Mouse (Mus musculus): ENCODE measurements around the gene Wdr19. TPM values are rescaled to one million over a fixed set of nuclear protein-coding genes. Genes with fewer than 3 reads are reported as not detected.
A peak's percentile ranks its signal among the peaks of the same experiment; 100 is the strongest.
"Not testable (repeated sequence)": the region's sequence is repeated elsewhere in the genome, so short reads cannot be mapped to it uniquely, and the experiment has no call there.

Gene Wdr19
- polyA plus RNA-seq, 2 experiments from 2014 or later: 2.5 to 3.2 TPM

DNA sequence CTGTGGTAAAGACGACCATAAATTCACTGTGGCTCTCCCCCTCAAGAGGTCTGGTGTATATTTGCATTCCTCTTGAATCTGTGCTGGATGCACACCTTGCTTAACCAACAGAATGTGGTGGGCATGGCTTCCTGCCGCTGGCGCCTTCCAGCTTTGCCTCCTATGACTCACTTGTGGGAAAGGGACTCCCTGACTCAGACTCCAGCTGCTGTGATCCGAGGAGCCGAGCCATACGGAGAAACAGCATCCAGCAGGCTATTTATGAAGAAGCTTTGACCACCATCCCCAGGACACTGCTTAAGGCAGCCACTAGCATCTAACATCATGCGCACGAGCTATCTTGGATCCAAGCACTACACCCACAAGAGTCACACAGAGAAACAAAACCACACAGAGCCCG lies 5.1 kb upstream of the Wdr19 start:
- no peak for ATAC-seq

DNA sequence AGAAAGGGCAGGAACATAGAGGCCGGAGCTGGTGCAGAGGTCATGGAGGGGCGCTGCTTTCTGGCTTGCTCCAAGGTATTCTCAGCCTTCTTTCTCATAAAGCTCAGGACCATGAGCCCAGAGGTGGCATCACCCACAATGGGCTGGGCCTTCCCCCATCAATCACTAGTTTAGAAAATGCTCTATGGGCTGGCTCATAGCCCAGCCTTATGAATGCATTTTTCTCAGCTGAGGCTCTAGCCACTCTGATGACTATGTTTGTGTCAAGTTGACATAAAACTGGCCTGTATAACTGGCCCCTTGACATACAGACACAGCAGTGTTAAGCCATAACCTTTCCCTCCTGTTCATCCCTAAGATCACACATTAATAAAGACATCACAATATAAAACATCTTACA lies 5.2 kb downstream of the Wdr19 start:
- ATAC-seq: no peak

DNA sequence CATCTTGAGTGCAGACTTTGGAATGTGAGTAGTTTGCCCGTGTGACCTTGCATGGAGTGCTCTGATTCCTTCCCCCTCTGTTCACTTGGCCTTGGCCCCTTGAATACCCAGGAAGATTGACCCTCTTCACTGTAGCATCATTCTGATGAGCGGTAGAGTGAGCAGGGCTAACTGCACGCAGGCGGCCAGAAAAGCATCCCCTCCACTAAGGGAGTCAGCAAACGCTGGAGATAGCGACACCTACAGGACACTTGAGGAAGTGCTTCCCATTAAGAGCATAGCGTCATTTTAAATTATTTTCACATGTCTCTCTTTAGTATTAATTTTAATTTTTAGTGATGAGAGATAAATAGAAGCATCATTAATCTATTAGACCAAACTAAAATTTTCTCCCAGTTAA lies 13.8 kb downstream of the Wdr19 start:
- ATAC-seq: no peak

DNA sequence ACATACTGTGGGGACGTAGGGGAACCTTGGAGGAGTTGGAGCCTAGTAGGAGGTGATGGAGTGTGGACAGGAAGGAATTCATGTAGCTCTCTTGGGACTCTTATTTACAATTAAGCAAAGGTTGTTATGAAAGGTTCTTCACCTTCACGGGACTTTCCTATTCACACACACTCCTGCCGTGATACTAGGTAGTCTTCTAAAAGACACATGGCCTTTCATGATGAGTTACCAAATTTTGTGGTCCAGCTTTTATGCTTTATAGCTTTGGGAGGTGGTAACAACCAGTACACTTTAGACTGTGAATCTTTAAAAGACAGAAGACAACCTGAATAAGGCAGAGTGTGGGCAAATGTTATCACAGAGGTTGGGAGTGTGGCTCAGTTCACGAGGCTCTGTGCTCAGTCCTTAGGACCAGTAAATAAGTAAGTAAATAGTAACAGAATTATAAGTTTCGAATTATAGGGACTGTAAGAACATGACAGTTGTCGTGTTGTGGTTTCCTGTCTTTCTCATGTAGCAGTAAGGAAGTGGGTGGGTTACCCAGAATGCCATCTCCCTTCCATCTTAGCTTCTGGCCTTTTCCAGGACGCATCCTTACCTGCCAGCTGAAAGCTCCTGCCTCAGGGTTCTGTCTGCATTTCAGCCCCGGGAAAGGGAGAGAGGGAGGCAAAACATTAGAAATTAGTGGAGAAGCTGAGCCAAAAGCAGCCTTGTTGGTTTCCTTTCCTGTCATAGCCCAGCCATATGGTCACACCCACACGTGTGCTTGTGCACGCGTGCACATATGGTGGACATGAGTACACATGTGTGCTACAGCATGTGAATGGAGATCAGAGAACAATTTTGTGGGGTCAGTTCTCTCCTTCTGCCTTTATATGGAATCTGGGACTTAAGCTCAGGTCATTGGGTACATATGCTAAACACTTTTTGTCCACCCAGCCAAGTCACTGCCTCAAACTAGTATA lies 18.1 kb downstream of the Wdr19 start:
- ATAC-seq: peak; percentile 82

DNA sequence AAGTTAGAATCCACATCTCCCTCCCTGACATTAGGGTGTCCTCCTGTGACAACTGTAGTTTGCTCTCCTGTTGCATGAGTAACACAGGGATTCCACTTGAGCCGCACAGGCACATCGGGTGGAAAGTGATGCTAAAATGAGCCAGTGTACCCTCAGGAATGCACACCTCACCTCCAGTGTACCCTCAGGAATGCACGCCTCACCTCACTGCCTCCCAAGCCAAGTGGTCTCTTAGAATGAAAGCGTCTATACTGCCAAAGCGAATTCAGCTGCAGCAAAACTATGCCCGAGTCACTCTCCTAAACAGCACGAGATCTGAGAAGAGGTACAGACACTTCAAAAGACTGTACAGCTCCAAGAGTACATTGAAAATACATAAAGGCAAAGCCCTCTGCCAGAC lies 21.5 kb downstream of the Wdr19 start:
- ATAC-seq: no peak

DNA sequence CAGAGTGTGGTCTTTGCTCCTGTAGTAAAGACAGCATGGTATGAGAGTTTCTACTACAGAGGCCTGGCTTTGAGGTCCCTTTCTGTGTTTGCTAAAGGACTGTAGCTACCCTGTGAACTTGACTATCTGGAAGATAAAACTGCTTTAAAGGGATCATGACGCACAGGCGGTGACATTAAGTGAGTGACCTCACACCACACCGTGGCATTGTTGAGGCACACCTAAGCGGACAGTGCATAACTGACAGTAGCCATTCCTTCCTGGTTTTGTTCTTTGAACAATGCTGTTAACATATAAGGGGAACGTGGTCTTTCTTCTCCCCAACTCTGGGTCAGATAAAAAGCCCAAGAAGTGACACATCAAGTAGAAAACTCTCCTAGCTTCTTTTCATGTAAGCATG lies 24.6 kb downstream of the Wdr19 start:
- no peak for ATAC-seq

DNA sequence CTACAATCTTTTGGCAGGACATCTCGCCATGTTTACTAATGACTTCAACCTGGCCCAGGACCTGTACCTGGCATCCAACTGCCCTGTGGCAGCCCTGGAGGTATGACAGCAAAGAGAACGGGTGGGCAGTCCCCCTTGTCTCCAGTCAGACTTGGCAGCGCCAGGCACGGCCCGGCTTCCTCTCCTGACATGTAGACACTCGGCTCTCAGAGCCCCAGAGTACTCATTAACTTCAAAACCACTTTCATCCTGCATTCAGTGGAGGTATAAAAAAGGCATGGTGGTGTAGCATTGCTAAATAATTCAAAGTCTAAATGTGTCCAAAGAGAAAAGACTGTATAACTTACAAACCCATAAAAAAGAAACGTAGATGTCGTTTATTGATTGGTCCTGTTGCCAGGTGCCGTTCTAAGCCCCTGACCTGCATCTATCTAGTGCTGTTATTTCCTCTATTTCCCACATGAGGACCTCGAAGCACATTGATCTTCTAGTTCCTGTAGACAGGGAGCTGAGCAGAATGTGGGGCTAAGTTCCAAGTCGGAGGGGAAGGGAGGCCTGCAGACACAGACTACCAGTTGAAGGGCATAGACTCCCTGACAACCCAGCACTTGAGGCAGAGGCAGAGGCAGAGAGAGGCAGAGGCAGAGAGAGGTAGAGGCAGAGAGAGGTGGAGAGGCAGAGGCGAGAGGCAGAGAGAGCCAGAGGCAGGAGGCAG lies 31.9 kb downstream of the Wdr19 start:
- ATAC-seq: no peak

DNA sequence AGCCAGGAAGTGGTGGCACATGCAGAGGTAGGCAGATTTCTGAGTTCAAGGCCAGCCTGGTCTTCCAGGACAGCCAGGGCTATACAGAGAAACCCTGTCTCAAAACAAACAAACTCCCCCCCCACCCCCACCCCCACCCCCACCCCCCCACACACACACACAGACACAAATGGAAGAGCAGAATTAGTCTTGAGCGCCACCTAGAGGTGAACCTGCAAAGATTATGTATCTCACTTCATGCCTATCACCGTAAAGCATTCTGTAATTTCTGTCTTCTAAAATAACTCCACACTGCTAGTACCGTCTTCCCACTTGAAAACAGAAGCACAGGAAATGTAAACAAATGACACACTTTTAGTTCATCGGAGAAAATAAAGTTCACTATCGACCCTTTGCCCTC lies 43.2 kb downstream of the Wdr19 start:
- no peak for ATAC-seq

DNA sequence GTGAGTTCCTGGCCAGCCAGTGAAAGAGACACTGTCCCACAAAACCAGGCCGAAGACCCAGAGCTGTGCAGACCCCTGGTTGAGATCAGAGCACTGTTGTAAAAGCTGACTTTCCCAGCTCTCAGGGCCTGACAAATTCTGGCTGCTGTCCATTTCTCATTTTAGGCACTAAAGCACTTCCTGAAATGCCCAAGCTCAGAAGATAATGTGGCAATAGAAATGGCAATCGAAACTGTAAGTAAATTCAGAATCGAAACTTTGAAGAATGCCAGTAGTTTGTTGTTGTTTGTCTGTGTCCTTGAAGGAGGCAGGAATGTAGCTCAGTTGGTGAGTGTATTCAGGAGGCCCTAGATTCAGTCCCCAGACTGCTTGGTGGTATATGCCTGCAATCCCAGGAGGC lies 47.8 kb downstream of the Wdr19 start:
- ATAC-seq: no peak

DNA sequence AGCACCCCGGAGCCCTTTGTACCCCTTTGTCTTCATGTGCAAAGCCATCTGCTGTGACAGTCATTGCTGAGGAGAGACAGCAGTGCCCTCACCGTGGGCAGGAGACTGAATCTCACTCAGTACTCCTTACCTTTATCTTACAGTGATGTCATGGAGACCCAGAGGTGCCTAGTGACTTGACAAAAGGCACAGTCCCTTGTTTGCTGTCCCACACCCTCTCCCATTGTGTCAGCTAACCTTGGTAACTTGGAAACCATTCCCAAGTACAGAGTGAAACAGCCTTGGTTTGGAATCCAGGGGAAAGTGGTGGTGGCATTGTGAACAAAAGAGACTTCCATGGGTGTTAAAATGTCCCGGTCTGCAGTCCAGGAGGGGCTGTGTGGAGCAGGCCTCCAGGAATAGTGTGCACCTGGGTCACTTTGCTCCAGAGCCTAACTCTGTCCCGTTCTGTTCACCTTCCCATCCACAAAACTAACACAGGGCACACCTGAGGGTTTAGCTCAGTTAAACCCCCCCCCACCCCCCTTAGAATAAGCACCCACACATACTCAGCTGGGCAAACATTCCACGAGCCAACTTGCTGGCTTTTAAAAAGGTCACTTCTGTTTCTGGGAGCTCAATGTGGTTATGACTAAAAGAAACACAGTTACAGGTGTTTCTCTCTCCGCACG lies 50.8 kb downstream of the Wdr19 start:
- no peak for ATAC-seq

DNA sequence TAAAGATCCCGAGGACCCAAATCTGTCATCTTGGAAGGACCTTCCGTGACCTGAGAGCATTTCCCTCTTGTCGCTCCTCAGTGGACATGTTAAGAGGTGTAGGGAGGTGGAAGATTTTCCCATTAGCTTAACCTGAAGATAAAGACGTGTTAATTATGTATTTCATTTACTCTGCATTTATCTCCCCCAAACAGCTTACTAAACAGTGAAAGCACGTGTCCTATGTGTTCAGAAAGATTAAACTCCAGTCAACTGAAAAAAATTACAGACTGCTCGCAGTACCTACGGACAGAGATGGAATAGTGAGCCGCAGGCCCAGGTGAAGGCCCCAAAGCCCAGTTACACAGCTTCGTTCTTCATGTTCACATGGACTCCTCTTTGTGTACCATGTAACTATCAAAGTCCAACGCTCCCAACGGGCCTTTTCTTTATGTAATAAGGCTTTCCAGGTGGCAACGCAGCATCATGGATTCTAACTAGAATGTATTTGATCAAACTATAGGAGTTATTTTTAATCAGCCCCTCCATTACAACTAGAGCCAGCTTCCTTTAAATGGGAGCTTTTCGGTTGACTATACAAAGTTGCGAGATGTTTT lies 58.5 kb downstream of the Wdr19 start:
- no peak for ATAC-seq

DNA sequence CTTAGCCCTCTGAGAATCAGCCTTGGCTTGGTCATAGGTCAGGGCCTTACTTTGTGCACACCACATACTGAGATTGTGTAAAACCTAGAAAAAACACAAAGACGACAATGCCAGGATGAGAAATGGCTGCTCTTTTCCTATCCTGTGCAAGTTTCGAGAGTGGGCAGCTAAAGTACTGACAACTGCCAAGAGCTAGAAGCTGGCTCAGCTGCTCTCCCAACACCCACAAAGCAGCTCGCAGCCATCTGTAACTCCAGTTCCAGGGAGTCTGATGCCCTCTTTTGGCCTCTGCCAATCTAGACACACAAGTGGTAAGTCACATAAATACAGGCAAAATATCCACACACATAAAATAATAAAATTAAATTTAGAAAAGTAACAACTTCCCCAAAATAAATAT lies 74.5 kb downstream of the Wdr19 start:
- no peak for ATAC-seq

DNA sequence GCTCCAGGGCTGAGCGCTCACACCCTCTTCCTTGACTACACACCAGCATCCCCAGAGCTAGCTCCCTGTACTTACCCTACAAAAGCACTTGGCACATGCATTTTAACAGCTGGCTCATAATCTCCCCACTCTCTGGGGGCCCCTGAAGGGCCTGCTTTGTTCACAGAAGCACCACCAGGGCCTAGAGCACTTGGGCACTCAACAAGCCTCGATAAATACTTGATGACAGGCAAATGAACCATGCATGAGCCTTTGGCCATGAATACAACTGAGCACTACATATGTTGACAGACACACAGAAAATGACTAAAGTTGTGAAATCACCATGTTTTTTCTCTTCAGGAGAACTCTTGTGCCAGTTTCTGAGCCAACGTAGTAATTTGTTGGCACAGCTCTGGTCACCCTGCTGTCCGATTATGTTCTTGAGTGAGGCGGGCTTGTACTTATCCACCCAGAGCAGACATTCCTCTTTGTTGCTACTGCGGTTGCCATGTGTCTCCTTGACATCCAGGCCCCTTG lies 79.7 kb downstream of the Wdr19 start:
- no peak for ATAC-seq

DNA sequence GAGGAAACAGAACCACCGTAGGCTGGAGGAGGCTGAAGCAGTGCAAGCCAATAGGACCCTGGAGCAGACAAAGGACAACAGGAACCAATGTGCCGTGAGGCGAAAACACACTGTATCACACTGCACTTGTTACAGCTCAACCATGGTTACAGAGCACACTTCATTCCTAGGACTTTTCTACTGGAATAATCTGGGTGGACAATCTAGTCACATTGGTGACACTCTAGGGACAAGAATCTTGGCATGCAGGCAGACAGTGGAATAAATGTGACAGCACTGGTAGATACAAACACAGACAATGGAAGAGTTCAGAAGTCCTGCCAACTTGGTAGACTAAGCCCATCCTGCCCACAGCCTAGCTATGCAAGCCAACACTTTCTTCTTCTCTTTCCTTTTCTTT lies 81.7 kb downstream of the Wdr19 start:
- ATAC-seq: no peak

DNA sequence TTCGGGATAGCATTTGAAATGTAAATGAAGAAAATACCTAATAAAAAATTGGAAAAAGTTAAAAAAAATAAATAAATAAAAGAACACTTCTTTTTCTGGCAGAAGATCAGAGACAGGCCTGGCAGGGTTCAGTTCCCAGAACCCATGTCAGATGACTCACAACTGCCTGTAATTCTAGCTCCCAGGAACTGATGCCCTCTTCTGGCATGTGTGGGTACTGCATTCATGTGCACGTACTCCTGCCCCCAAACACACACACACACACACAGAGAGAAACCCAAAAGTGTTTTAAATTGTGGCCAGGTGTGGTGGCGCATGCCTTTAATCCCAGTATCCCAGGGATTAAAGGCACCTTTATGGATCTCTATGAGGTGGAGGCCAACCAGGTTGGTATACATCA lies 84.7 kb downstream of the Wdr19 start:
- ATAC-seq: no peak

DNA sequence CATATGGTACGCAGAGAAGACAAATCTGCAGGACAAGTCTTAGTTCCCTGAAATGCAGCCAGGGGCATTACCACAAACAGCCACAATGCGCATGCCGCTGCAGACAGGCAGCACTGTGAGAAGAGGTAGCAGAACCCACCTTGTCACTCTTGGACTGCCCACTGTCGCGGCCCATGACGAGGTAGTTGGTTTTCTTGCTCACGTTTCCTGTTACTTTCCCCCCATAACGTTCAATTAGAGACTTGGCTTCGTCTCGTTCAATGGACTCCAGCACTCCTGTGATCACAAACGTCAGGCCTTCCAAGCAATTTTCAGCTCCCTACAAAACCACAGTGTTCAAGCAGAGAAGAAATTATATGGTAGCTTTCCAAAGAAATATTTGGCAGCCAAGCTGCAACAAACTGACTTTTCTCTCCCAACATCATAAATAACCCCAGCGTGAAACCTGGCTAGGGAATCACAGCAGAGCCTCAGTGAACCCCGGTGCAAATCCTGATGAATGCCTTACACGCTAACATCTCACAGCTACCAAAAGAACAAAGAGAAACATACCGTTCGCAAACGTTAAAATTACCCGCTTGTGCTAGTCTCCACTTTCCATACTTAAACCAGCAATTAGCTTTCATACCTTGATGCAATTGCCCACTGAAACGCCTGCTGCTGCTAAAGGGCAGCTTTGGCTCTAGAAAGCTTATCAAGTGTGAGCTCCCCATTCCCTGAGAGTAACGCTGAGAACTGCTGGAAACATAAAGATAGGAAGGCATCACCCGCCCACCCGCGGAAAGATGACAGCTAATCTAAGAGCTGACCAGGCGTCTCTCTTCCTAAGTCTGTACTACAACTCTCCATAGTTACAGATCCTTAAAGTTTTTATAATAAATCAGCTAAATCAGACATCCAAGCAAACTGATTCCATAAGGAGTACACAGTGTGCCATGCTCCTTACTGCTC lies 88.5 kb downstream of the Wdr19 start:
- no peak for ATAC-seq

DNA sequence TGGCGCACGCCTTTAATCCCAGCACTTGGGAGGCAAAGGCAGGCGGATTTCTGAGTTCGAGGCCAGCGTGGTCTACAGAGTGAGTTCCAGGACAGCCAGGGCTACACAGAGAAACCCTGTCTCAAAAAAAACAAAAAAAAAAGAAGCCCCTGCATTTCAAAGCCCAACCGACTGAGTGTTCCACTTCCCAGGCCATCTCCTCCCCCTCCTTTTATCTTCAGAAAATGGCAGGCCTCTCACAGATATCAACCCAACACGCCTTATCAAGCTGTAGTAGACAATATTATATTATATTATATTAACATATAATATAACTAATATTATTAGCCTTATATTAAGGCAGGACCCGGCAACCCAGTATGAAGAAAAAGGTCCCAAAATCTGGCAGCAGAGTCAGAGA lies 89.5 kb downstream of the Wdr19 start:
- ATAC-seq: not testable (repeated sequence)

DNA sequence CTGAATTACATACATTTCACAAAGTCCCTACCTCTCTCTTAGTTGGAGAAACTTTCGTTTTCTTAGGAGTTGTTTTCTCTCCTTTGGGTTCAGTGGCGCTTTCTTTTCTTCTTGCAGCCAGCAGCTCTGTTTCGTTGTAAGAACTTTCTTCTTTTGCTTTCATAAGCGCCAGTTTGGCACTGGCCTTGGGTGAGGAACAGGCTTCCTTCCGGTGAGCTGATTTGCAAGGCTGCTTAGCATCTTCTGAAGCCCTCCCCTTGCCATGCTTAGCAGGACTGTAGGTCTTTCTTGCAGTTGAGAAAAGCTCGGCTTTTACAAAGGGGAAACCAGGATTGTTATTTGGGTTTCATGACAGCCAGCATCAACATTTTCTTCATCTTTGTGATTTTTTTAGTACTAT lies 94.1 kb downstream of the Wdr19 start:
- ATAC-seq: no peak

DNA sequence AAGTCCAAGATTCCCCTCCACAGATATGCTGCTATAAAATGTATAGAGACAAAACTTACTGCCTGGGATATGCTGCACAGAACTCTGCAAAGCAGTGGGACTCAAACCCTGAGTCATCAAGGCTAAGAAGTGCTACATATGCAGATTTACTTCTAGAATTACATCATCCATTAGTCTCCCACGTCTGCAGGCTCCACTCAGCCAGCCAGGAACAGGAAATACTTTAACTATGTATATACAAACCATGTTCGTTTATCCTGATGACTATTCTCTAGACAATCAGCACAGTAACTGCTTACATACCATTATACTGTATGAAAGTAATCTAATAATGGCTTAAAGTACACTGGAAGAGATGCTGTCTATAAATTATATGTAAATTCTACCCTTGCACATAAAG lies 94.8 kb downstream of the Wdr19 start:
- ATAC-seq: no peak

DNA sequence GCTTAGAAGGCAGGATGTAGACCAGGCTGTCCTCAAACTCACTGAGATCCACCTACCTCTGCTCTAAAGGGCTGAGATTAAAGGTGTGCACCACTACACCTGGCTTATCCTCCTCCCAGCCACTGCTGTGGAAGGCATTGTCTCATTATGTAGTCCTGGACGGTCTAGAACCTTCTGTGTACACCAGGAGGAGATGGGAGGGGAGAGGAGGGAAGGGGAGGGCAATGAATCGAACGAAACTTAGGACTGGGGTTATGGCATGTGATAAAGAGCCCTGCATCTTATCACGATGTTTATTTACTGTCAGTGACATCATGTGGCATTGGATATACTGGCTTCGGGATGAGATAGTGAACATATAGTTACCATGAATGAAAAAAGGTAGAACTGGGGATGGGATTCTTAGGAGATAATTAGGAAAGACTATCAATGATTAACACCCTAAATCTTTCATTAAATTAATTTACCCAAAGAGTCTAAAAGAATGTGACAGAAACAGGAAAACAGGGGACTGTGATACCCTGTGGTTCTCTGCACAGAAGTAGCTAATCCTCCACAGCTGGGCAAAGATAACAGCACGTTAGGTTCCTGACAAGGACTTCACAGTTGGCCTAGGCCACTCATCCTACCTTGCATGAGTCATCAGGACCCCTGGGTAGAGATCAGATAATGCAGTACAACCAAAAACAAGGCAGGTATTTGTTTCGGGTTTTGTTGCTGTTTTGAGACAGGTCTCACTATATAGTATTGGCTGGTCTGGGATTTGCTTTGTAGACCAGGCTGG lies 98.9 kb downstream of the Wdr19 start:
- no peak for ATAC-seq

DNA sequence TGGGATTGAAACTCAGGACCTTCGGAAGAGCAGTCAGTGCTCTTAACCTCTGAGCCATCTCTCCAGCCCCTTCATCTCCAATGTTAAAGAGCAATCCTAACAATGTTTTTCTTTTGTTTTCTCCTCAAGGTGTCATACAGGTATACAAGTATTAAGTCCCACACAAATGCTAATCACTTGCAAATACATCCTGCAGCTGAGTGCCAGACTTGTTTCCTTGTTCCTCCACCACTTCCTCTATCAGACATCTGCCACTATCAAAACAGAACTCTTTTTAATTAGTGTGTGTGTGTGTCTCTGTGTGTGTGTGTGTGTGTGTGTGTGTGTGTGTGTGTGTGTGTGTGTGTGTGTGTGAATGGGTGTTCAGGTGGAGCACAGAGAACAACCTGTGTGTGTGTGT lies 100.1 kb downstream of the Wdr19 start:
- ATAC-seq: not testable (repeated sequence)

All from activated CD4-positive, CD25-positive, alpha-beta regulatory T cell, adult 4 months (primary cell).